Mouse (Mus musculus) cerebellum, postnatal 36 days (tissue): Measurements from ENCODE around the gene Rnf123.
"Not testable (repeated sequence)": the region's sequence is repeated elsewhere in the genome, so short reads cannot be mapped to it uniquely, and the experiment has no call there.

Source experiments
- DNase-seq, 2 experiments: peaks; one replicate each; pipeline ENCODE4 v3.0.0; 2021 to 2022; ENCODE audit warnings: mixed read lengths in 2 of 2

Rnf123 gene

DNA sequence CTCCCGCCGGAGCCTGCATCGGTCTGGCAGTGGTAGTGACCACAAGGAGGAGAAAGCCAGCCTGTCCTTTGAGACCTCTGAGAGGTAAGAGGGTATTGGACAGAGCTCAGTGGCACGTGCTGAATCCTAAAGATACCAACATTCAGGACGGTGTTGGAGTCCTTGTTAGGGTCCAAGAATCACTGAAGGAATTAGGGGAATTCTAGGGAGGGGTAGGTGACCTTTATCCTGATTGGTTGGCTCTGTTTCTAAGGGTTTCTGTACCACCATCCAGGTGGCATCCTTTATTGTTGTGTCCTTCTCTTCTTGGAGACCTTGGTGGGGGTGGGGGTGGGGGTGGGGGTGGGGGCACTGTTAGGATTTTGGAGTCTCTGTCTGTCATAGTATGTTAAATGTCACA lies 51.0 kb downstream of the Rnf123 start:
- DNase-seq: no peak

DNA sequence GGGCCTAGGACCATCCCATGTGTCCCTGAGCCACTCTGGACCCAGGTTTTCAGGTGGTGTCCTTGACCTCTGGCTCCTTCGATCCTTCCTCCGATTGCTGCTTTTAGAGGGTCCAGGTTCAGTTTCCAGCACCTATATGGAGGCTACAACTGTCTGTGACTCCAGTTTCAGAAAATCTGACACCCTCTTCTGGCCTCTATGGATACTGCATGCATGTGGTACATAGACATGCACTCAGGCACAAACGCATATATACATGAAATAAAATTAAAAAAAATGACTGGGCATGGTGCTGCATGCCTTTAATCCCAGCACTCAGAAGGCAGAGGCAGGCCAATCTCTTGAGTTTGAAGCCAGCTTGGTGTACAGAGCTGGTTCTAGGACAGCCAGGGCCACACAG lies 55.3 kb downstream of the Rnf123 start:
- no peak for DNase-seq

DNA sequence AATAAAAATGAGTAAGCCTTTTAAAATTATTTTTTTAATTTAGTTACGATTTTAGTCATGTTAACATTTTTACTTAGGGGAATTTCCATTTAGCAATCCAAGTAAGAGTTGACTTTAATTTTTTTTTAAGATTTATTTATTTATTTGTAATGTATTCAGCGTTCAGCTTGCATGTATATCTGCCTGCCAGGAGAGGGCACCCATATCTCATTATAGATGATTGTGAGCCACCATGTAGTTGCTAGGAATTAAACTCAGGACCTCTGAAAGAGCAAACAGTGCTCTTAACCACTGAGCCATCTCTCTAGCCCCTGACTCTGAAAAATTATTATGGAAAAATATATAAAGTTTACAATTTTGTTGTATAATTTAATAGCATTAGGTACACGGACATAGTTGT lies 56.6 kb downstream of the Rnf123 start:
- no peak for DNase-seq

DNA sequence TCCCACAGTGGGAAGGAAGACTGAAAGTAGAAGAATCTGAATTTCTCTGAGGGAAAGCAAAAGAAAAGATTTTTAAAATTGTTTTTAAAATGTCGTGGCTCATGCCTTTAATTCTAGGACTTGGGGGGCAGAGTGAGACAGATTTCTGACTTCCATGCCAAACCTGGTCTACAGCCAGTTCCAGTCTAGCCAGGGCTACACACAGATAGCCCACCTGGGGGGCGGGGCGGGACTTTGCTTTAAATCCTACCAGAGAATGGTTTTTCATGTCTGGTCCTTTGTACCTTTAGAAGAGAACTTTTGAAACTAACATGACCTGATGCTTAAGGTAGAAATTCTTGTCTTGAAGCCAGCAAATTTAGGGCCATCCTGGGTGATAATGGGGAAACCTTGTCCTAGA lies 59.9 kb downstream of the Rnf123 start:
- DNase-seq: no peak

DNA sequence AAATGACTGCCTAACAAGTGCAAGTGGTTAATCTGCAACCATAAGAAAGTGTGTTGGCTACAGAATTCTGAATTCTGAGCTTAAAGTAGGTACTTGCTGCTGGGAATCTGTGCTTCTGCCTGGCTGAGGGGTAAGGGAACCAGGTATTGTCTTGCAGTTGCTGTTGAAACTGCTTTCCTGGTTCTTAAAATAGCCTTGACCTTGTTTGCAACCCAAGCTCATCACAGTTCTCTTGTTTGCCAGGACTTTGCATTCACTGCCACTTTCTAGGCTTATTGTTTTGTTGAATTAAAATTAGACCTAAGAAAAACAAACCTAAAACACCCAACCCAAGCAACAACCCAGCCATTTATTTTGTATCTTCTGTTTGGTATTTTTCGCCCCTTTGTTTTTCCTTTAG lies 62.4 kb downstream of the Rnf123 start:
- DNase-seq: no peak

DNA sequence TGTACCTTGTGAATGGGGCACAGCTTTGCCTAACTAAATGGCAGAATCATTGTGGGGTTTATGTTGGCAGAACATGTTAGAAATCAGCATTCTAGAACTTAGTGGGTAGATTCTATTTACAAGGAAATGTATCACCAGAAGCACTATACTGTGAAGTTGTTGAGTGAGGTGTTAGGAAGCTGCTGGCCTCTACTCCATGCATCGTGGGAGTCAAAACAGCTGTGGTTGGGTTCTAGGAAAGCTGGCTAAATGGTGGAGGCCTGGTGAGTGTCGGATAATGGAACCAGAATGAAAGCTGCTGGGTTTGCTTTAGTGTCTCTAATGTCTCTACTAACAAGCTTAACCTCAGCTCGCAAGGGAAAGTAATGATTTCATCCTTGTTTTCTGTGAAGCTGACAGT lies 66.0 kb downstream of the Rnf123 start:
- DNase-seq: no peak

DNA sequence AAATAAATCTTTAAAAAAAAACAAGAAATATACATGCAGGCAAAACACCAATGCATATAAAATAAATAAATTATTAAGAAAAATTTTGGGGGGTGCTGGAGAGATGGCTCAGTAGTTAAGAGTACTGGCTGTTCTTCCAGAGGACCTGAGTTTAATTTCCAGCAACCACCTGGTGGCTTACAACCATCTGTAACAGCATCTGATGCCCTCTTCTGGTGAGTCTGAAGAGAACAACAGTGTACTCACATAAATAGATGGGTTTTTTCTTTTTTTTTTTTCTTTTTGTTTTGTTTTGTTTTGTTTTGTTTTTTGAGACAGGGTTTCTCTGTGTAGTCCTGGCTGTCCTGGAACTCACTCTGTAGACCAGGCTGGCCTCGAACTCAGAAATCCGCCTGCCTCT lies 69.6 kb downstream of the Rnf123 start:
- not testable (repeated sequence) for DNase-seq

DNA sequence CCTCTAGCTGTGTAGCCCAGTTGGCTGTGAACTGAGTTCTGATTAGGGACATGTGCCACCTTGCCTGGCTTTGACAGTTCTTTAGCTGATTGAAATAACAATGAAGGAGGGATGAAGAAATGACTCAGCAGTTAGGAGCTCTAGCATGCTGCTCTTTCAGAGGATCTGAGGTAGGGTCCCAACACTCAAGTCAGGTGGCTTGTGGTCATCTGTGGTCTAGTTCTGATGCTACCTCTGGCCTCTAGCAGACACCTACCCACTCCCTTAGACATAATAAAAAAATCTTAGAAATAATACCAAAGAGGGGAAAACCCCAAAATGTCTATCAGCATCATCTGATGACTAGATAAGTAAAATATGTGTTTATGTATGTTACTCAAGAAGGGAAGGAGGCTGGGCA lies 72.8 kb downstream of the Rnf123 start:
- no peak for DNase-seq

DNA sequence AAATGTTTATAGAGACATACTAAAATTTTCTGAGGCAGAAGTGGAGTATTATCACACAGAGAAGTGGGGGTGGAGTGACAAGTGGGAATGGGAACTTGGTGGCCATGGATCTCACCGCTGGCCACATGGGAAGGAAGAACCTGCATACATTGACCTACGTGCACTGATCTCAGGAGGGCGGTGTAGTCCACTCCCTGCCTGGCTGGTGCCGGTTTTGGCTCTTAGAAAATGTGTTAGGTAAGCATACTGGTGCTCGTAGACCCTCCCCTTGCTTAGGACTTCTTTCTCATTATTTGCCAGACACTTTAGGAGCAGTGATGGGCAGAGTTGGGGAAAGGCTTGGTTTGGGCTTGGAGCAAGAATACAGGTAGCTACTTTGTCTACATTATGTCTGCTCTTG lies 75.1 kb downstream of the Rnf123 start:
- no peak for DNase-seq

DNA sequence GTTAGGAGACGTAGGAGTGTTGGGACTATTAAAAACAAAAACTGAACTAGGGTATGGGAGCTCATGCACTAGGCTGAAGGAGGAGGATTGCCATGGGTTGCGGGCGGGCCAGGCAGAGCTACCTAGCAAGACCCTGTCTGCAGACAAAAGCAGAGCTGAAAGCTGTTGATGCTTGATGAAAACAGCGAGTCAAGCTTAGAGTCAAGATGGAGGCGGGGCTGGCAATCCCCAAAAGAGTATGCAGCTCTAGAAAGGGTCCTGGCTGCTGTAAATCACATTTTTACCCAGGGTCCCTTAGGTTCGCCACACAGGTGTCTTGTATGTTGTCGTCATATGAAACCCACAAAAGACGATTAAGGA lies 79.6 kb downstream of the Rnf123 start:
- DNase-seq: peak in 1 of 2 experiments; percentile 20

DNA sequence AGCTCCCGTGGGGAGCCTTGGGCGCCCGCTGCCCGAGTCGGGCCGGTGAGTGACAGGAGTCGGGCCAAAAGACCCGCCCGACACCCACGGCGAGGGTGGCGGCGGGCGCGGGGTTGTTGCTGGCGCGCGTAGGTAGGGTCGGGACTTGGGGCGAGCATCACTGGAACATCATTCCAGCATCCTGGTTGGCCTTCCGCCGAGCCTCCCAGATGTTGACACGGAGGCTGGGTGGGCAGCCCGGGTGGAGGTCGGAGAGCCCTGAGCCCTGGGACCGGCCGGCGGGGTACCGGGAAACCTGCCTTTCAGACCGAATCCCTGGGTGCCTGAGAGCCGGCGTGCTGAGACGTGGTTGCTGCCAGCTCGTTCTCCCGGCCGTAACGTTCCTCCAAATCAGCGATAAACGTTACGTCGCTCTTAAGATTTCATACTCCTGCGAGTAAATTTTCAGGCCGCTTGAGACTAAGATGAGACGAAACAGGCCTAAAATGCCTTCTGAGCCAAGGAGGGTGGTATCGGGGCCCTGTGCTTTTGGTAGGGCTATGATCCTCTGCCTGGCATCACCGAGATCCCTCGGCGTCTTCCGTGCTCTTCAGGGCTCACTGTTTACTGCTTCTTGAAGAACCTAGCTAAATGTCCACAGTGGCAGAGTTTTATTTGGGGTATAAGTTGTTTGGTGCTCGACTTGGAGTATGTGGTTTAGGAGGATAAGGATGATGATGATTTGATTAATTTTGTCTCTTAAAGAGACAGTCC lies 80.2 kb downstream of the Rnf123 start:
- peak in 1 of 2 experiments; percentile 56 for DNase-seq

DNA sequence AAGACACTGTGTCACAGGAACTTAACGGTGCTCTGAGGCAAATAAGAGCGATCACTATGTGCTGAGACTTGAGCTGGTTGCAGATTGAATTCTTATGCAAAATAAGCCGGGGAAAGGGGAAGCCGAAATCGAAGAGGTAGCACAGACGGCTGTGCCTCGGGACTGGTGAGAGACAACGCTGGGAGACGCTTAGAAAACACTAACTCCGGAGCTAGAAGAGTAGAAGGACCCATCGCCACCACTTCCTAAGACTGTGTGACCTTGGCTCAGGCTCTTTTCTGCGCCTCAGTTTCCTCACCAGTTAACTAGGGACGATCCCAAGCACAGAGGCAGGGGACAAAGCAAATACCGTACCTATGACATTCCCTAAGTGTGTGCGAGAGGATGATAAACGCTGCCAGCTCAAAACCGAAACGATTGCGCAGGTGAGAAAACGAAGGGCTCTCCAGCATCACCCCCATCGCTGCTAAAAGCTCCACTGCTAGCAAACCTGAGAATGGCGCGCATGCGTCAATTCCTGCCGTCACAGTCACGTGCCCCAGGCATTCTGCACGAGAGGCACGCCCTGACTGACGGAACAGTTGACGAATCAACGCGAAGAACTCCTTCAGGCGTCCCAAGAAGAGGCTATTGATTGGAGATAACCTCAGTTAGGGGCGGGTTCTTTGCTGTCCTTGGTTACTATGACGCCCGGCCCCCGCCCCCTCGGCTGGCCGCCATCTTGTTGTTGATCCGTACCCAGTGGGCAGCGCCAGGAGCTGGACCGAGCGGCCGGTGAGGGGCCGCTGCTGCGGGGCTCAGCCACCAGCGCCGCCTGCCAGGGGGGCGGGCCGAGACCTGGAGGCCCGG lies 81.0 kb downstream of the Rnf123 start, which contains the start of gene Ip6k1:
Gene Ip6k1 (plus strand): TSS at position 580 of the 849 bp plus-strand sequence.
- peak; percentile 100 for DNase-seq
